Mouse (Mus musculus) gastrocnemius, adult 8-10 months (tissue): ENCODE measurements around the gene Prkar1b. TPM values are rescaled to one million over a fixed set of nuclear protein-coding genes. Genes with fewer than 3 reads are reported as not detected.

Experiments used
- DNase-seq, 2 experiments: peaks; one replicate each; pipeline ENCODE4 v3.0.0; 2022; ENCODE audit warnings: low spot score in 2 of 2
- total RNA-seq, 4 experiments: library from RNA; stranded (reverse); gene quantifications; 2 replicates each; pipeline ENCODE4 v1.2.4; 2022

The Prkar1b gene
- total RNA-seq, 4 experiments from 2014 or later: 0.70 to 1.5 (median 0.75) TPM

DNA sequence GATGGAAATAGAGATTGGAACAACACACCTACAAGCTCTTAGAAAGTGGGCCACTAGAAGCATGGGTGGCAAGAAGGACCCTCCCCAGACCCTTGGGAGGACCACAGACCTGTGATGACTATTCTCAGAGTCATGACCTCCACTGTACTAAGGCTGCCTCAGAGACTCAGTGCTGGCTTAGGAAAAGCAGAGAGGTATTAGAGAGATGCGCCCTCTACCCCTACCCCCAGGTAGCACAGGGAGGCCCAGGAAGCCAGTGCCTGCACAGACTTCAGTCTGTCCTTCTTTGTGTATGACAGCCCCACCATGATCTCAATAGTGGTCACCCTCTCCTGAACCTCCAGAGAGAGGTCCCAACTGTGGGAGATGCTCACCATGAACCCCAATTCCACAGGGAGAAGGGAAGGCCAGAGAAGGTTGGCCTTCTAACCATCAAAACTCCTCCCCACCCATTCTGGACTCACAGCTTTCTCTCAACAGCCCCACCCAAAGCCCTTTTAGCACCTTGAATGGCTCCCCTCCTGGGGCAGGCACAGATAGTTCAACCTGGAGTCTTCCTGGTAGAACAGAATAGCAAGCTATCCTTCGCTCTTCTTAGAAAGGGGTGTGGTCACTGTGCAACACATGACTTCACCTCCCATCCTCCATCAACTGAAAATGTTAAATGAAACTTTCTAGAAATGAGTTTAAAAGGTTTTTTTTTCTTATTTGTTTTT lies 39.5 kb downstream of the Prkar1b start:
- DNase-seq: no peak

DNA sequence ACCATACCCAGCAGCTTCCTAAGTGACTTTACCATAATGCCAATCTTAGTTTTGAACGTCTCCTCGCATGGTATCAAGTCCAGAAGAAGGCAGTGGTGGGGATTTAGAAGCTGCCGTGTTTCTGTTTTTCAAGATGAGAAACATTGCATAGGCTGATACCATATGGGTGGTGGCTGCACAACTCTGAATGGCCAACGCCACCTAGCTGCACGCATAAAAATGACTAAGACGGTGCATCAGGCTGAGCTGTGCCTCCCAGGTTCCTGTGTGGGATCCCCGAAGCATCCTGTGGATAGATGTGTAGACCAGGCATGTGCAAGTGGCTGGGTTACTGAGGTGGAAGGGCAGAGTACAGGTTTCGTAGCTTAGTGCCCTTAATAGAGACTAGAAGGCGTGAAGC lies 42.0 kb downstream of the Prkar1b start:
- no peak for DNase-seq

DNA sequence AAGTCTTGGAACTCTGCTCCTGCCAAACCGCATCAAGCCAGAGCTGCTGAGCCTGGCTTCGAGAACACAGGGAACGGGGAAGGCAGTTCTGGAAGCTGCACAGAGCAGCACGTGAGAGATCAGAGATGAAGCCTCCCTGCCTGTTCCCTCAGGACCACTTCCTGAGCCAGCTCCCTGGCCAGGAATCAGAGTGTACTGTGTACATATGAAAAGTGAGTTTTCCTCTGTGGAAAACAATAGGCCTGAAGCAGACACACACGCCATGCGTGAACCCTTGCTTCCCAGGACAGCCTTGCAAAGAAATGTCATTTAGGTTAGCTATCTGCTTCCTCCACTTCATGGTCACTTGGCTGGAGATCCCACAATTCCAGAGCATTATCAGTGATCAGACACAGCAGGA lies 48.0 kb downstream of the Prkar1b start:
- DNase-seq: no peak

DNA sequence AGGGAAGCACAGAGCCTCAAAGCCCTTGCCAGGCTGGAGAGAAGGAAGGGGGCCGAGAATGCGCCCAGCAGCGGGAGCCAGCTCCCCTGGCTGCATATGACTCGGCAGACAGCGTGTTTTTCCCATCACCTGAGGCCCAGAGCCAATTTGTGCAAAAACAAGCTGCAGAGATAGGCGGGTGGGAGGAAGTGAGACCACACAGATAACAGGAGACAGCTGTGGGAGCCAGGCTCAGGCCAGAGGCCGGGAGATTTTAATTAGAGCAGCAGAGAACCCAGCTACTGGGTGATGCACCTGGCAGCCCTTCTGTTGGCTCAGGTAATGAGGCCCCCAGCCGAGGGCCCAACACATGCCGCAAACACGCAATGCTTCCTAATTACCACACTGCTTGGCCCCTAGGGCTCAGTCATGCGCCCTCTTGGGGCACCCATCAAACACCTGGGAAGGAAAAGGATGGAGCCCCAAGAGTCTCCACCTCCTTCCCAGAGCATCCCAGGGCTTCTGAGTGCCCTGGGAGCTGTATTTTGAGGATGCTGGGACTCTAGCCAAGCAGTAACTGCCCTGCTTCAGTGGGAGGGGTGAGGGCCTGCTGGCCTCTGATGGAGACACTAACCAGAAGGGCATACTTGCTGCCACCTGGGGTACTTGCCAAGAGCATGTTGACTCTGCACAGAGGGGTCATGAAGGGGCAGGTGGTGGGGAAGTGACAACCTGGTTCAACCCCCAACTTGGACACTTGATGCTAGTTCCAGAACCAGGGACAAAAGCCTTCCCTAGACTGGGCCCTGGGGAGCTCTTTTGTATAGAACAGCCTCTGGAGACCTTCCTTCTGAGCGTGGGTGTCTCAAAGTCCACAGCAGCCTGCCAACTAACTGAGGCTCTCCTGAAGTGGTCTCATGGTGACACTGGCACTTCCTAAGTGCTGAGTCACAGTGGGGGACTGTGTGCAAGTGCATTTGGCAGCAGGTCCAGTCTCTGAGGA lies 50.5 kb downstream of the Prkar1b start:
- DNase-seq: no peak

DNA sequence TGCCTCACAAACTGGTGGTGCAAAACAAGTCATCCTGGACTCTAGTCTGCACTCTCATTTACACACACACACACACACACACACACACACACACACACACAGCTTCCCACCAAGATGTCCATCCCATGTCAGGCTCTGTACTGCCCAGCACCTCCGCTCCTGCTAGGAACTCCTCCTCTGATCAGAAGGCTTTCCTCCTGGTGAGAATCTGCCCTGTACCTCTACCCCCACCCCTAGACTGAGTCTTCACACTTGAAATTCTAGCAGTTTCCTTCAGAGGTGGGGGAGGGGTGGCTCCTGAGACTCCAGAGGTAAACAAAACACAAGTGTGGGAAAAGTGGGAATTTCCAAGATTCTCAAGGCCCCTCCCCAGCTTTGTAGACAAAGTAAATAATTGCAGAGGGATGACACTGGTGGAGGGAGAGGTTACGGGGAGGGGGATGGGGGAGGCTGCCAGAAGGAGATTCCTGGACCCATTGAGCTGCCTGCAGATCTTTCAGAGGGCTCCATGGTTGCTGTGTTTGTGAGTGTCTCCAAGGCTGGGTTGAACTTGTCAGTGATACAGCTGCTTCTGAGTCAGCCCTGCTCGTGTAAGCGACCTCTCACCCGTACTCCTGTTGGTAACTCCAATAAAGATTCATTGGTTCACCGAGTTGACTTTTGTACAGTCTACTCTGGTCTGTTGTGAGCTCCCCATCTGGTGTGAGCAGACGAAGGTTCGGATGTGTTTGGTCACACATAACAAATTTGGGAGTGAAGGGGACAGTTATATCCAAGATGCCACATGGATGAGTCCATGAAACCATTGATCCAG lies 54.3 kb downstream of the Prkar1b start:
- DNase-seq: no peak

DNA sequence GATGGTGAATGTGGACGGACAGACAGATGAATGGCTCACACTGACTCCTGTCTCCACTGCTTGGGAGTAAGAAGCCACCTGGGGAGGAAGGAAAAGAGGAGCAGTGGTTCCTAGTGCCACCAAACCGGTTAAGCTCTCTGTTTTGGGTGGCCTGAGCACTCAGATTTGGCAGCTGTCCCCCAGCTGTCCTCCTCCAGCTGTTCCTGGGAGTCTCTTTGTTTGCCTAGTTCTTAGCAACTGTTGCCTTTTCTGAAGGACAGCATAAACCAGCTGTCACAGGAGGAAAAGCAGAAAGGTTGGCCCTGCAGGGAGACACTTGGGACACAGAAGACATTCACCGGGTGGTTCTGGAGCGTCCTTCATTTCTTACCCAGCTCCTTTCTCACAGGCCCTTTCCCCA lies 56.3 kb downstream of the Prkar1b start:
- no peak for DNase-seq

DNA sequence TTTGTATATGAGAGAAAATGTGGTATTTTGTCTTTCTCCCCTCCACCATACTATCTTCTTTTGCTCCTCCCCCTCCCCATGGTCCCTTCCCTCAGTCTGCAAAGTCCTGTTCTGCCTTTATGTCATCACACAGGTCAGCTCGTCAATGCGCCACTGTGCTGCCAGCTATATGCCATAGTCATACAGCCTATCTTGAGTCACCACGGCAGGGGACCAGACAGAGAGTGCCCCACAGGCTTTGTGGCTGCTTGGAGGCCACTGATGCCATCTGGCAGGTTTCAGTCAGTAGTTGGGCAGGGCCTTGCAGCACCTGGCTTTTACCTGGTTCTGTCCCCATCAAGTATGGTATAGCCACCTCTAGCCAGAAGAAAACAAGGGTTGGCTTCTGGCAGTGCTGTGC lies 58.1 kb downstream of the Prkar1b start:
- DNase-seq: no peak

DNA sequence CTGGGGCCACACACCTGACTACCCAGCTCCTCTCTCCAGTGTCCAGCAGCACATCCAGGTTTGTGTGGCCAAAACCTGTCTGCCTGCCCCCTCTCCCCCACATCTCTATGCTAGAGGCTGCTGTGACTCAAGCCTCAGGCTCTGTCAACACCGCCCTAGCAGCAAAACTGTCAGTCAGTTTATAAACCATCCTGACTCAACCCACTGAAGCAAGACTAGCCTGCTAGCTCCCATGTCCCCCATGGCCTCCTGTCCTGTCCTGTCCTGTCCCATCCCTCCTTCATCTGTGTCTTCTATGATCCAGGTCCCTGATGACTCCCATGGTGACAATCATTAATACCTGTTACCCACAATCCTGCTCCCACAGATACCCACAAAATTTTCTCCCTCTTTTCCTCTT lies 59.6 kb downstream of the Prkar1b start:
- DNase-seq: no peak

DNA sequence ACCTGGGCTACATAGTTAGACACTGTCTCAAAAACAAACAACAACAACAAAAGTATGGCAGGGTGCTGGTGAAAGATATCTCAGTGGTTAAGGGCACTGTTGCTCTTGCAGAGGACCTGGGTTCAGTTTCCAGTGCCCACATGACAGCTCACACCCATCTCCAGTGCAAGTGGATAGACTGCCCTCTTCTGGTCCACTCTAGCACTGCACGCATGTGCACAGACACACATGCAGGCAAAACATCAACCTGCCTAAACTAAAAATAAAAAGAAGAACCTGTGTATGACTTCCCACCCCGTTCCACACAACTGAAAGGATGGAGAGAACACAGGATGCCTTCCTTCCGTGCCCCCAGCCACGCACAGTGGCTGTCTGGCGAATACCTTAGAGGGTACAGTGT lies 61.6 kb downstream of the Prkar1b start:
- DNase-seq: no peak

DNA sequence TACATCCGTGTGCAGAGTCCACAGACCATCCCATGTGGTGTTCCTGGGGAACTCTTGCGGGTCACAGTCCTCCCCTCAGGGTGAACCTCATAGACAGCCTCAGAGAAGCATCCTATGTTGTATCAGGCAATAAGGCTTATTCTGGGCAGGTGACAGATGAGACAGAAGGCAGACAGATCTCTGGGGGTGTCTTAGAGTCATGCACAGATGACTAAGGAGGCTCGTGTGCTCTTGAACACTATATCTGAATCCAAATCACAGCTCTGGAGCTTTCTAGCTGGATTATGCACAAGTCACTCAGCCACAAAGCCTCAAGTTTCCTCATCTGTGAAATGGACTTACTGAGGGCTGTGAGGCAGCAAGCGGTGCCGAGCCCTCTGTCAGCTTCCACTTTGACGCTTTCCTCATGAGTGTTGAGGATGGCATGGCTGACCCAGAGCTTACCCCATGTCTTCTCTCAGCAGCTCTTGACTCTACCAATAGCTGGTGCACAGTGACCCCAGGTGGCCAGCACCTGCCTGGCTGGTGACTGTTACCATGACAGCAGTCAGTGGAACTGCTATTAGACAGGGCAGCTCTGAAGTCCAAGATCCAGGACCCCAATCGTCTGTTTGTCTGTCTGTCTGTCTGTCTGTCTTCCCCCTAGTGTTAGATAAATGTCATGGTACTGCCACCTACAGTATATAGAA lies 64.8 kb downstream of the Prkar1b start:
- peak; percentile 51 to 58 for DNase-seq

DNA sequence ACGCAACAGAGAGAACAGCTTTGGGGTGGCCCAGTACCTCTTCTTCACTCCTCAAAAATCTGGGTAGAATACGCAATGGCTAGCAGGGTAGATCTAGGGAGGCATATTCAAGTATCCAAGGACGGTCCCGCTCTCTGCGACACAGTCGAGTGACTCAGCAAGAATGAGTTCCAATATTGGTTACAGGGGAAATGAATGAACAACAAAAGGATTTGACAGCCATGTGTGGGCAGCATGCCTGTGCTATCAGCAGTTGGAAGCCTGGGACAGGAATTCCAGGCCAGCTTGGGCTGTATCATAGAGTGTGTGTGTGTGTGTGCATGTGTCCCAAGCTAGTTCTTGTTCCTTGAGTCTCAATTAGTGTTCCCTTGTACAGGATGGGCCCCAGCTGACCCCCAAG lies 65.5 kb downstream of the Prkar1b start:
- no peak for DNase-seq

DNA sequence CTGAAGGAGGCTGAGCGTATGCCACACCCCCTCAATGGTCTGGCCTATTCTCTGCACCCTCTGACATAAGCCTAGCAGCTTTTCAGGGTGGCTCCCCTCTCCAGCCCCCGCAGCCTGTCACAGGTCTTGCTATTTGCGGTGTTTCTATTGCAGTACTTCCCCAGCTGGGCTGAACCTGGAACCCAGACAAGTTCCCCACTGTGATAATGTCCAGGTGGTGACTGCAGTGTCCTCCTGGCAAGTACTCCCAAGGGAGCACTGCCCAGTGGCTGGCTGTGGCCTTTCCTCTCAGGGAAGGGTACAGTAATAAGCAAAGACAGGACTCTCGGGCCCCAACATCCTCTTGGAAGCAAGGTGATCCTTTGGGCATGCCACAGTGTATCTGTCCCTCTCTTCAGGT lies 66.0 kb downstream of the Prkar1b start:
- DNase-seq: no peak

DNA sequence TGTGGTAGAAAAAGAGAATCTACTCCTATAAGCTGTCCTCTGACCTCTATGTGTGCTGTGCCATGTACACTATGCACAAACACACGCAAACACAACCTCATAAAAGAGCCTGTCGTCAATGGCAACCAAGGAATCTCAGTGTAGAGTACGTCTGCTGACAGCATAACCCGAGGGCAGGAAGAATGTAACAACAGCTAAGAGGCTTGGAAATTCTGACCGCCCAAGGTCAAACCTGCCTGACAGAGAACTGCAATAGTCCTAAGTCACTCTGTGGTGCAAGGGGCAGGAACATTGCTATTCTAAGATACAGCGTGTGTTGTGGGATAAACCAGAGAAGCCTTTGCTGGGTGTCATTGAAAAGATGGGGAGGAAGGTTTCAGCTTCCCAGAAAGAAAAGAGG lies 68.4 kb downstream of the Prkar1b start:
- DNase-seq: no peak

DNA sequence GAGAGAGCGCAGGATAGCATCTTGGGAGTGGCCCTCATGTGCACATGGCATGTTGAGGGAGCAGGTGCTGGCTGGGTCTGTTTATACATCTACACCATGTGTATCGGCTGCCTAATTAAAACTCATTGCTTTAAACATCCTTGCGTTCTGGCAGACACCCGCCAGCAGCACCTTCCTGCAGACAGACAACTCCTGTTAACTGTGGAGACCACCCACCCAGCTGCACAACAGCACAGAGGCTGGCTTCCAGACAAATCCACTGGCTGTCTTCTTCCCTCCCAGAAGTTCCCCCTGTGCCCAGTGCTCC lies 71.7 kb downstream of the Prkar1b start:
- no peak for DNase-seq

DNA sequence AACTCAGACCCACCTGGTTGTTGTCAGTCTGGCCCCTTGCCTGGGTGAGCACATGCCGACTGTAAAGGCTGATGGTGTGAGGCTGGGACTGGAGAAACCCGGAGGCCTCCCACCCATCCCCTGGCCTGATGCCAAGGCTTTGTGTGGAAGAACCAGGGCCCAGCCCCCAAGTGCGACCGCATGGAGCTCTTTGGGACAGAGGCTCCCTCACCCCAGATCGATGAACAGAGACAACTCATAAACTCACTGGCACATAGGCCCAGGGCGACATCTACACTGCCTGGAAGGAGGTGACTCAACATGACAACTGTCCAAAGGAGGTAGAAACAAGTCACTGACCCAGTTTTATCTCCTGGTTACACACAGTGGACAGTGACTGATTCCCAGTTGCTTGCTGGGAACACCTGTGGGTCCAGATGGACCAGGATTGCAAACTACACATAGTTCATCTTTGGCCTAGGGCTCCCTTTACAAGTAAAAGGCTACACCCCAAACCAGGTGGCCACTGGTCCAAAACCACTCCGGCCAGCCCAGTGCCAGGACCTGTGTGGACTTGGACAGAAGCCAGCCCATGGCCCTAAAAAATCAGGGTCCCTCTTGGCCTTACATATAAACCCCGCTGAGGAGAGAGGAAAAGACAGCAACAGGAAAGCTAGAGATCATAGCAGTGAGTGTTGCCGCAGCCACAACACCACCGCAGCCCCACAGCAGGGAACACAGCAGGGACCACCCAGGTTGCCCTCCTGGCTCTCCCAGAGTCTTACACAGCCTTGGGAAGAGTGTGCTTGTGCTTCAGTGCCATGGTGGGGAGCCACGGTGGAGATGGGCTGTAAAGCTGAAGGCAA lies 72.3 kb downstream of the Prkar1b start:
- DNase-seq: no peak

DNA sequence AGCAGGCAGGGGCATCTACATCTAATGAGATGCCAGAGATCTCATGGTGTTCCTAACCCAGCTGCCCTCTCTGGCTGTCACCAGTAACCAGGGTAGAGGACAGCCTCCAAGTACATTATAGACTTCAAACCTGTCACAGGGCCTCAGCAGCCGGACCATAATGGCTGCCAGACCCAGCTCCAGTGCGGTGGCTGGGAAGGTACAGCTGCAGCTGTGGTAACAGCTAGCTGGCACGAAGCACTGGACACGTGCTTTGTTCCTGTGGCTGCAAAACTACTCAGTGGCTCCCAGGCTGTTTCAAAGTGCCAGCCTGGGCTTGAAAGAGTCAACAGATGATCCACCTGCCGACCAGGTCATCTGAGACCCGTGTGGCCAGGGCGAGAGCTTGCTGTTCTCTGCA lies 73.4 kb downstream of the Prkar1b start:
- no peak for DNase-seq

DNA sequence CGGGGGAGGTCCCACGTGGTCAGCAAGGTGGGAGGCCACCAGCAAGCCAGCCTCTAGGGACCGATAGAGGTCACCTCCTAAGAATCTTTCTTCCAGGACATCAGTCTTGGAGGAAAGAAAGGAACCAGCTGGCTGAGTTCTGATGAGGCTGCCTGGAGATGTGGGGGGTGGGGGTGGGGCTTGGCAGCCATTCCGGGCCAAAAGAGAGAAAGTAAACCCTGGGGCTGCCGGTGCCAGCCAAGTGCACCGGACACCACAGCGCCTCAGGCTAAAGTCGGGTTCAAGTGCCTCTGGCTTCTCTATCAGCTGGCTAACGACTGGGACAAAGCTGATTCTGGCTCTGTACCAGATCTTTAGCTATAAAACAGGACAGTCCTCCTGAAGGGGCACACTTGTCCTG lies 74.0 kb downstream of the Prkar1b start:
- DNase-seq: no peak

DNA sequence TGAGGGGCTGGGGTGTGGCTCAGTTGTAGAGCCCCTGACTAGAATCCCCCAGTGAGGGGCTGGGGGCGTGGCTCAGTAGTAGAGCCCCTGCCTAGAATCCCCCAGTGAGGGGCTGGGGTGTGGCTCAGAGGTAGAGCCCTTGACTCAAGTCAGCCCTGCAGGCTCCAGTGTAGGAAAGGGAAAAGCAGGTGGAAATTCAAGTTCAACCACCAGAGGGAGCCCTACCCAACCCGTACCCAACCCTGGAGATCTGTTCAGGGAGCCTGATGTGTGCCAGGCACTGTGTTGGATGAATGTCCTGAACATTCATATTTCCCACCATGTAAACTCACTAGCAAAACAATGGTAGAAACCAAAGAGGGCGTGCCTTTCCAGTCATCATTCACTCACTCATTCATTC lies 74.7 kb downstream of the Prkar1b start:
- peak; percentile 61 to 66 for DNase-seq

DNA sequence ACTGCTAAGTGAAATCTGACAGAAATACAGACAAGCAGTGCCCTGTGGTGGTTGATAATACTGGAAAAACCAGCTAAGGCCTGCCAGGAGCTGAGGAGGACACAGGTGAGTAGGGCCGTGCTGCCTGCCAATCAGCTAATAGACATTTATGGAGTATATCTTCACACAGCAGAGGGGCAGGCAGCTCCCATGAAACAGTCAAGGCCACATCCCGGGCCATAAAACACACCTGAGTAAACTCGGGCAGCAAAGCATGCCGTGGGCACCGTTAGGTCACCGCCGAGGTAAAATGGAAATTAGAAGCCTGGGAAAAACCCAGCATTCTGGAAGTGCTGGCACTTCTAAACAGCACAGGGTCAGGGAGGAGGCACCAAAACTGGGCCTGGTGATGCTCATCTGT lies 75.8 kb downstream of the Prkar1b start:
- DNase-seq: no peak

DNA sequence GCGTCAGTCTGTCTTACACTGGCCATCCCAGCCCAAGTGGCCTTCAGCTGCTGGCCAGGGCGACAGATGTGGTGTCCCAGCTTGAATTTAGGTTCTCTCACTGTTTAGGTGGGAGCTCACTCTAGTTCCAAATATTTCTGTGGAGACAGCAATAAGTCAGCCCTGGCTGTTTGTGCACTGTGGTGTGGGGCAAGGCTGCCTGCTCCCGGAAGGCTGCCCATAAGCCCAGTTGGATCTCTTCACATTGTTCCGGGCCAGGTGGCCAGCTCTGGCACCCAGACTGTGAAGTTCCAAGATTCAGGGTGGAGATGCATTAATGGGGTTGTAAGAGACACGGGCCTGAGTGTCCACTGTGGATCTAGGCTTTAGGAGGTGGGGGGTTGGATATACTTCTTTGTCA lies 76.9 kb downstream of the Prkar1b start:
- no peak for DNase-seq
